Mouse (Mus musculus) neural tube, embryonic 10.5 days (tissue): ENCODE results near the gene Smyd2.

Experiments used
- DNase-seq: peaks from one replicate; pipeline ENCODE4 v3.0.0-alpha.2; 2017; ENCODE audit warnings: low spot score; ENCODE audit errors: extremely low spot score

The Smyd2 gene

DNA sequence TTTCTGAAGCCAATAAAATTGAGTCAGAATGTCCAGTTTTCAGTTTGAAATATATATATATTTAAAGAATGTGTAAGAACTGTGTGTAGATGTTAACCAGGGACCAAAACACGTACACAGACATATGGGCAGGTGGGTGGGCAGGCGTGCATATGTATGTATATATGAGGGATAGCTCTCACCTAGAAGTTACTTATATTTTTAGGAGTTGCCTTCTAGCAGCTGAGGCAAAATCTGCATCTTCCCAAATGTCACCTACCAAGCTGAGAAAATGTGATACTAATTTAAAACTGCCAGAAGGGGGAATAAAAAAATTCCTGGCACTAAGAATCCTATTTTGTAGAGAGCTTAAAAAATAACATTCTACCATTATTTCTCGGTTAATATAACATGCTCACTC lies 2.4 kb downstream of the Smyd2 start:
- no peak for DNase-seq

DNA sequence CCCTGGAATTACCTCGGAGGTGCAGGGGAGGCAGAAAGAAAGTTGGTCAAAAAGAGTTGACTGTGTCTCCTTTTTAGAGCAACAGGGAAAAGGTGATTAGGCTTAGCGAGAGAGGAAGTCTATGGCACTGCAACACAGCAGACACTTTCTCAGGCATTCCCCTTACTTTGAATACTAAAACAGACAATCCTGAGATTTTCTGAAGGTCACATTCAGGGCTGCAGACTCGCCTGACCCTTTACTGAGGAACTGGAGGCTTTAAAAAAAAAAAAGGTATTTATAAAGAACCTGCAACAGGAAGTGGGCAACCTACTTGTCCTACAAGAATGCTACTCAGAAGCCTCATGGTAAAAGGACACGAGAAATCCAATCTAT lies 5.0 kb downstream of the Smyd2 start:
- DNase-seq: no peak

DNA sequence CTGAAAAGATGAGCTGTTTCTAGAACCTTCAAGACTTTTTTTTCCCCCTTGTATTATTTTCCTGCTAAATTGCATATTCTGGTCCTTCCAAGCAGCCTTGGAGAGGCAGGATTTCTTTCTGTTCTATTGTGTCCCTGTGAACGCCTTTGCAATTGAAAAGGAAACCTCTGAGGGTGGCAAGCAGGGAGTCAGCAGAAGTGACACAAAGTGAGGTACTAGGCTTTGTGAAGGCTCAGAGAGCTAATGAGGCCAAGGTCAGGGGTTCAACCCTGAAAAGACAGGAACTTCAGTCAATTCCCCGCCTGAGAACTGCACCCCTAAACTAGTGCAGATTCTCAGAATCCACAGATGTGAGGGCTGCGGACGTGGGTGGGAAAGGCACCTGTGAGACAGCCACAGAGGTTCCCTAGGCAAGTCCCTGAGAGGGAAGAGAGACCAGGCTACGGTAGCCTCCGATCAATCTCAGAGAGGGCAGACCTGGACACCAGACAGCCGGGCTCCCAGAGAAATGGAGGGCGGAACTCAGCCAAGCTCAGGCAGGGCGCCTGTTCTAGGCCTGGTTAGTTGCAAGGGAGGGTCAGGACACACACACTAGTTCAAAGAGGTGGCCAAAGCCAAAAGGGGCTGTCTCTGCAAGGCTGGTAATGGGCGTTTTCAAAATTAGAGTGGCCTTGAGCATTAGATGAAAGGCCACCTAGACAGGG lies 5.6 kb downstream of the Smyd2 start:
- DNase-seq: no peak

DNA sequence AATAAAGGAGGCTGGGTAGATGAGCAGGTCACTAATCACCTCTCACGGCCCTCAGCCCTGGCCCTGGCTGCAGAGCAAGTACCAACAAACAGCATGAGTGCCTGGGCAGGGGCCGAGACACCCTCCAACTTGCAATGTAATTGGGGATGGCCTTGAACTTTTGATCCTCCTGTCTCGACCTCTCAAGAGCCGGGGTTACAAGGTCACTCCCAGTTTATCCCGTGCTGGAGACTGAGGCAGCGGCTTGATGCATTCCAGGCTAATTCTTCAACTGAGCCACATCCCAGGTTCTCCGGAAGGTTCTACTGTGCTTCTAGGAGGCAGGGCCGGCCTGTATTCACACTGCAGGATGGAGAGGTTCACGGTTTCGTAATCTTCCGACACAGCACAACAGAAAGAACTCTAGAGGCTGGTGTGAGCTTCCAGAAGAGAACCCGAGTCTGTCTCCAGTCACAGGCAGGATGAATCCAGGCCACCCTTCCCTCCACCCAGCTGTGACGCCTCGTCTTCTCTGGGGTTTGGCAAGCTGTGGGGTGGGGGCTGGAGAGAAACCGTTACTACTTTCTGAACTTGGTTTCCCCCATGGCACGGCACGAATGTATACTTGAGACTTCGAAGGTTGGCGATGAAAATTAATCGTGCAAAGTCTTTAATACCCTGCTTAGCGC lies 8.9 kb downstream of the Smyd2 start:
- no peak for DNase-seq

DNA sequence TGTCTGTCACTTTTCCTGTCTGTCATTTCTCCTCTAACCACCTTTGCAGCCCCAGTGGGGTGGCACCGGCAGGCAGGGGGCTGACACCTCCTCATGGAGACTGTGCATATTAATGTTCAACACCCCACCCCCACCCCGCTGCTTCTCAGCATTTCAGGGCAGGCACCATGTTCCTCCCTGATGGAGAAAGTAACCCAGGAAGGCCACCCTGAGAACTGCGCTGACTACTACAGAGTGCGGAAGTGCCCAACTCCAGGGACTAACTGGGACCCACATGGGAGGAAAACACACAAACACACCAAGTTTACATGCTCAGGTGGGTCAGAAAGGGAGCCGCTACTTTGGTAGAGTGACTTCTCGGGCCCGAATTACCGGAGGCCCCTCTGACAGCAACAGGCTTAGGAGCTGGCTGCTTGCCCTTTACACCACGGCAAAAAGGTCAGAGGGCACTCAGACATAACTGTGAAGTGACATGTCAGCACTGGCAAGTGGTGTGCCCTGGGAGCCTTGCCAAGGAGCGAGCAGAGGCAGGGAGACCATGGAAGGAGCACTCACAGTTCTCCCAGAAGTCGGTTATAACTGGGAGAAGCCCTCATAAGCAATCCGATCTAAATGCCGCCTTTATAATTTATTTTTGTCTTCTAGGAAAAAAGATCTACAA lies 11.3 kb downstream of the Smyd2 start:
- no peak for DNase-seq

DNA sequence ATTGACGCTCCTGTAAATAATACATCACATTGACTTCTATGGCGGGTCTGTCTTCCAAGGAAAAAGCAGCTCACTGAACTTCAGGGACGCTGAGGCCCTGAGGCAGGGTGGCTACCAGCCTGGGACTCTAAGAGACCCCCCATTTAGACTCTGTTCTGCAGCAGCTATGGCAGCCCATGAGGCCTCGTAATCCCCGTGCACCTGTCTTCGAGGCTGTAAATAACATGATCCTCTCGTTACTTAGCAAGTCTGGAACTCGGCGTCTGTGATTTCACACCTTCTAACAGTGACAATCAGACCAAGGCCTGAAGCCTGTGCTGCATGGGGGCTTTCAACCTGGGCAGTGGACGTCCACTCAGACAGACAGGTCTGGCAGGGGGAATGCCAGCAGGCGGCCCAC lies 19.0 kb downstream of the Smyd2 start:
- DNase-seq: no peak

DNA sequence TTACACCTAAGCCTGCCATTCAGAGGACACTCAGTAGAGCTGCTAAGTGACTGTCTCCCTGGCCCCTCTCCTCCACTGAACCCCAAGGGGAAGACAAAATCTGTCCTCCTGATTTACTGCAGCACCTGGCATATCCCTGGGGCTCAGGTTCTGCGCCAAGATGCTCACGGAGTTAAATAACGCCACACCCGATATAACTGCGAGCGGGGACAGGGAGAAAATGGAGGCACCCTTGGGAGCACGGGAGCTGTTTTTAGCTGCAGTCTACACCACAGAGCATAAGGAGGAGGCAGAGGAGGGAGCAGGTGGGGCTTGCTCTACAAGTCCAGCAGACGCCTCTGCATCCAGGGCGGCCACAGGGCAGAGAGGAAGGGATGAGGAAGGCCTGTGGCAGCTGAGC lies 19.8 kb downstream of the Smyd2 start:
- DNase-seq: no peak

DNA sequence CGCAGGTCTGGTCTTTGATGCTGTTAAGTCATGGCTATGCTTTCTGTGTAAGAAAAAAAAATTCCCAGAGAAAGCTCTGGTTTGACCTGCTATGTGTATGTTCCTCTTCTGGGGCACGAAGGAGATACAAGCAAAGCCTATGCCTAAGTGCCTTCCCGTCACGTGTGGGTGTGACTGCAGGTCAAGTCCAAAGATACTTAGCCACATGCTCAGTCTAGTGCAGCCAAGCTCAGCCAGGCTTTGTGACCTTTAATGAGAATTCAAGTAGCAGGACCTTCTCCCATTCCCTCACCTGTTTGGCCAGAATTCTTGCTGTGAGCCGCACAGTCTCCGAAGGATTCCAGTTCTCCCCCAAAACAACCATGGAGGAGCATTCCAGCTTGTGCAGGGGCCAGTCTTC lies 22.6 kb downstream of the Smyd2 start:
- DNase-seq: no peak

DNA sequence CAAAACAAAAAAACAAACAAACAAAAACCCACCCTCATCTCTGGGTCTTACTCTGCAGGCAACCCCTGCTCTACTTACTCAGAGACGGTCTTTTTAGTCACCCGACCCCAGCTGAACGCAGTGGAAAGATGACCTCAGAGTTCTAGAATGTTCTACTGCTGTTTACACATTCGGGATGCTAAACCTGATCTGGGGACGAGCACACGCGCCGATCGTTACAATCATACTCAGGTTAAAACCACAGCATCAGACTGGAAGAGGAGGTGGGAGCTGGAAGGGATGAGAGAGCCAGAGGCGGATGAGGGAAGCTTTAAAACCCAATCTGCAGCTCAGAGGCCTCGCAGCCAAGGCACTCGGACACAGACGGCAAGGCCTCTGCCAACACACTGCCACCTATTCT lies 23.5 kb downstream of the Smyd2 start:
- no peak for DNase-seq

DNA sequence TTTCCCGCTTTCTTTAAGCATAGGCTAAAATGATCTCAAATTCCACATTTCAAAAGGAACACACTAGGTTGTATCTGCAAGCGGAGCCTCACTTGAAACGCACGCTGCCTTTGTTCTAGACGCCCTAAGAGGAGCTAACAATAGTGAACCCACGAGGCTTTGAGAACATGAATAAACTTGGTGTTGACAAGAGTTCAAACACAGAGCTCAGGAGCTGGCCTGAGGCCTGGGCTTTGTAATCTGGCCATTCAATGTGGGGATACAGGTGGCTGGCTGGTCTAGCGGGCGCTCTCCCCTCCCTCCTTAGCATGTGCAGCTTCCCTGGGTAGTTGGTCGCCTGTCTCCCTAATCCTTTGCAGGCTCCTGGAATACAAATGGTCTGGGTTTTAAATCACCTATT lies 24.3 kb downstream of the Smyd2 start:
- DNase-seq: no peak

DNA sequence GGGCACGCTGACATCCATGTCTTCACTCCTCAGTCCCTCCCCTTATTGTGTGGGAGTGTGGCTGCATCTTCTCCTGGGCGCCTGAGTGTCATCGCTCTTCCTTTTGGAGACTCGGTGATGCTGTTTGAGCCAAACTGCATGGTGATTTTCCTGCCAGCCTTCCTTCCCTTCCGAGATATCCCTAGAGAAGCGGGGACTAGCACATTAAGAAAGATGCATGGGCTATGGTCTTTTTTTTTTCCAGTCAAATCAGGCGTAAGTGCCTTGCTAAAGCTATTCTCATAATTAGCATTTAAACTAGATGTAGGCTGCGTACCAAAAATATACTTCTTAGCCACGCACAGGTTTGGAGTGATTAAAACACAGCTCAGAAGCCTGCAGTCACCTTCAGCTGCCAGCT lies 28.0 kb downstream of the Smyd2 start:
- no peak for DNase-seq

DNA sequence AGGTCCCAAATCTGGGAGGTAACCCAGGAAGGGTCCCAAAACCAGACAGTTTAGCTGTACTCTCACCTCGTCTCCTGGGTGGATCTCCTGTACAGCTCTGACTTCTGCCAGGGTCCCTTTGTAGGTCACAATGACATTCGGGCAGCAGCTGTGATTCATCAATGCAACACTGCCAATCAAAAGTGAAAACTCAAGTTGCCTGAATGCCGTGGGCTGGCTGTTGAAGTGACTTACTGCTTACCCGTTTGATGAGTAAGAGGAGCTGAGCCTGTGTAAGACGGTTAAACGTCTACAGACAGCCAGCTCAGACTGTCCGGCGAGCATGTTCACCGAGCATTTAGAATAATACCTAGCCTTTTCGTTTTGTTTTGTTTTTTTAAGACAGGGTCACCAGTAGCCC lies 33.4 kb downstream of the Smyd2 start:
- no peak for DNase-seq

DNA sequence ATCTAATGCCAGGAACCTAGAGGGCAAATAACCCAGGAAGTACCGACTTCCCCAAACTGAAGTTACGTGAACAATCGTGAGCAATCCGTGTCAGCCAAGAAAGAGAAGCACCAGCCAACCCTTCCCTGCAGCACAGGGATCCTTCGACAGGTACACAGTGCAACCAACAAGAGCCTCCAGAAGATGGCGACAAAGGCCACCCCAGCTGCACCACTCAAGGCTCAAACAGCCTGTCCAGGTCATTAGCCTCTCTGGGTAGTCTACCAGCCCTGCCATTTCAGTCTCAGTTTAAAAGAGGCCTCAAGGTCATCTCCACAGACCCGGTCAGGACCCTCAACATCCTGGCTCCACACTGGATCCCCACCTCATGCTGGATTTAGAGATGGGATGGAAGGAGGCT lies 34.6 kb downstream of the Smyd2 start:
- peak; percentile 60 for DNase-seq

DNA sequence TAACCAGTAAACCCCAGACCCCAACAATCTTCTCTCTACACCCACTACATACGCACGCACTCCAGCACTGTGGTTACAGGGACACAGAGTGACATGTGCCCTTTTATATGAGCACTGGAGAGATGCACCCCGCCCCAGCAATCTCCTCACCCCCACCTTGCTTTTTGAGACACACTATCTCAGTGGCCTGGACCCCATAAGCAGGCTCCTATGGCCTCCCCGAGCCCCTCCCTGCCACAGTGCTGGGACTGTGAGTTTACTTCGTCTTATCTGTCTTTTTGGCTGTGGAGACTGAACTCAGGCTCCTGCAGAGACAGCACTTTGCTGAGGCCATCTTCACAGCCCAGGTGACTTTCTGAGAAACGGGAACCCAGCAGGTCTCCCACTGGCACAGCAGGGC lies 36.2 kb downstream of the Smyd2 start:
- no peak for DNase-seq

DNA sequence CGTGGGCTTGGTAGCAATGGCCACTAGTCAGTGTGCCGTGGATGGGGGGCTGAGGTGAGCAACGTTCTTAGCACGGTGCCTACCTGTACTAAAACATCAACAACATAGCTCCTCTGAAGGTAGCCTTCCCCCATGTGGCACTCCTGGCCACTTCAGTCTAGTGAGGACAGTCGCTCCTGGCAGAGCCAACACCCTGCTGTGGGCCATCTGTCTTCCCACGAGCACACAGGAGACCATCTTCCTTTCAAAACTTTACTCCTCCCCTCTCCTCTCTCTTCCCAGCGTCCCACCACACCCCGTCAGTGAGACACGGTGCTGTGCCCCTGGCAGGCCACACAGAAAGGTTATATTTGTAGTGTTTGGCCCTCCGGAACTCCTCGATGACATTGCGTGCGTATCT lies 37.2 kb downstream of the Smyd2 start:
- no peak for DNase-seq

DNA sequence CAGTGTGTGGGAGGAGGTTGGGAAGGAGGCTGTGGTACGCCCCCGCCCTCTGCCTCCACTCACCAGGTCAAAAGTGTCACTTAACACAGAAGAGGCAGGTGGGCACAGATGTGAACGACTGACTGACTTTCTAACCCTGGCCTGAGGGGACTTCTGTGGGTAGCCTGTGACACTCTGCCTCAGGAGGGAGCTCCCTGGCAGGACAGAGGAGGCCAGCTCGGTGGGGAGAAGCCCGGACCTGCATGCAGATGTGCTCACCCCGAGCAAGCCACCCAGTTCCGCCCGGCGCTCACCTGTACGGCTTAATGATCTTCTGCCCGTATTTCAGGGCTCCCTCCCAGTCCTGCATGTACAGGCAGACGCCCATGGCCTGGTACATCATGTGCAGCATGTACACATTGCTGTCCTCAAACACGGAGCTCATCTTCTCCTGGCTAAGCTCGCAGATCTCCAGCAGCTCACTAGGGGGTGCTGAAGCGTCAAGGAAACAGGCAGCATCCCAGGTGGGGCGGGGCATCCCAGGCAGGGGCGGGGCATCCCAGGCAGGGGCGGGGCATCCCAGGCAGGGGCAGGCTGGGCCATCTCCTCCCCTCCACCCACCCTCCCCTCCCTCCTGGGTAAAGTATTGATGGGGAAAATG lies 38.5 kb downstream of the Smyd2 start:
- DNase-seq: peak; percentile 35

DNA sequence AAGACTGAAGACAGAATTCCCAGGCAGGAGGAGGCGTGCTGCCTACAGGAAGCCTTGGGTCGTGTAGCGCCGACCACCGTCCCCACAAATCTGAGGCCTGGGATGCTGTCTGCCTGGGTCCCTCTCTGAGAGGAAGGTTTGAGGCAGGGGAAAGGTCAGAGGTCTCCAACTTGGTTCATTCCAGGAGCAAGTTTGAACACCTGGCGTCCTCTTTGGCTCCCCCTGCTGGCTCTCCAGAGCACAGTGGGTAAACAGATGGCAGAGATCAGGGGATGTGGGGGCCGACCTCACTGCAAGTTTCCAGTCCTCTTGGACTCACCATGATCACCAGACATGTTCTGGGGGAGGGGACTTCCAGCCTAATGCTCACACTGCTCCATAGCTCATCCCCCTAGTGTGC lies 39.3 kb downstream of the Smyd2 start:
- peak; percentile 63 for DNase-seq

DNA sequence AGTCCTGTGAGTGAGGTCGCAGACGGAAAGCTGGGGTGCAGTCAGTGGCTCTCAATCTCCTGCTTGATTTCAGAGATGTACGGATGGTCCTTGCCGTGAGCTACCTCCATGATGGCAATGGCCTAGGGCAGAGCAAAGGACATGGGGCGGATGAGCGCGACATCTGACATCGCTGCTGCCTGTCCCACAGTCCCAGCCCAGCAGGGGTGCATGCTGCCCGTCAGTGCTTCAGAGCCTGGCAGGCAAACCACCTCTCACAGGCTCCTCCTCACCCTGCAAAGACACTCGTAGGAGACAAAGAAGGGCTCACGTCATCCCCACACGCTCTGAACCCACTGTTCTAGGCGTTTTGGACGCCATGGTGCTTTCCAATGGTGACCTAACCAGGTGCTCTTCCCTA lies 41.4 kb downstream of the Smyd2 start:
- no peak for DNase-seq

DNA sequence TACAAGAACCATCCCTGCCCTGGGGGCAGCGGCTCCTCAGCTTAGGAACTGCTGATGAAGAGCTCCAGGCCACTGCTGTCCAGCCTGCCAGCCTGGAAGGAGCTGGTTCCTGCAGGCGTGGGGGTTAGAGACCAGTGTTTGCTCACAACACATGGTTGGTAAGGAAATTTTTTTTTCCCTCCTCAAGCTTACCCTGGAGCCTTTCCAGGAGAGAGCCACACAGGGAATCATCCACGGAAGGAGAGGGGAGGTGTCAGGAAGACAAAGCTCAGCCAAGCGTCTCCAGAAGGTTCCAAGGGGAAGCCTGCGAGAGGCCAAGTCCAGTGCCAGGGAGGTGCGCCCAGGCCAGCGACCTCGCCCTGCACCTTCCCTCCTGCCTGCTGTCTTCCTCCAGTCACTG lies 42.2 kb downstream of the Smyd2 start:
- DNase-seq: no peak

DNA sequence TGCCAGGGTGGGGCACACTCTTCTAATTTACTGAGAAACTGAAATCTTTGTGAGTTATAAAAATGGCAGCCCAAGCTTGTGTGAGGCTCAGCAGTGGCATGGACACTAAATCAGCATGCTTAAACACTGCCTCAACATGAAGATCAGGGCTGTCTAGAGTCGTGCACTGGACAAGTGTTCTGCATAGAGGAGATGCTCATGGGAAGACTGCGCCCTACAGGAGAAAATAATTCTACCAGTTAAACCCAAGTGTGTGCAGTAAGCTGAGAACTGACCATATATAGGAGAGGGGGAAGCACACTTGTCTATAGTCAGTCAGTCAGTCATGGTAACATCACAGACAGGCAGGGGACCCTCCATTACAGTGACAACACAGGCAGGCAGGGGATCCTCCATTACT lies 43.0 kb downstream of the Smyd2 start:
- DNase-seq: no peak

DNA sequence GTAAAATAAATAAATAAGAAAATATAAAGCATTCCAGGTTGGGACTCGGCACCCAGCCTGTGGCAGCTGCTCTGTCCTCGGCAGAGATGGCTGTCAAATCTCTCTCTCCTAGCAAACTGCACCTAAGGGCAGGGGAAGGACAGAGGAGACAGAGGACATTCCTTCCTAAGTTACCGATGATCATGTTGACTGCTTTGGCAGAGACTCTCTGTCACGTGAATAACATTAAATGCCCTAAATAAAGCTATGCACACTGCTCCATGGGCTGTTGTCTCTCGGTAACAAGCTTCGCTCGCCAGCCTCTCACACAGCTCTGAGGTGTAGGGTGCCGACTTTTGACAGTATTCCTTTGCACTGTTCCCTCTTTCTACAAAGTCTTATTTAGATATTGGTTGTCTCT lies 46.0 kb downstream of the Smyd2 start:
- DNase-seq: no peak

DNA sequence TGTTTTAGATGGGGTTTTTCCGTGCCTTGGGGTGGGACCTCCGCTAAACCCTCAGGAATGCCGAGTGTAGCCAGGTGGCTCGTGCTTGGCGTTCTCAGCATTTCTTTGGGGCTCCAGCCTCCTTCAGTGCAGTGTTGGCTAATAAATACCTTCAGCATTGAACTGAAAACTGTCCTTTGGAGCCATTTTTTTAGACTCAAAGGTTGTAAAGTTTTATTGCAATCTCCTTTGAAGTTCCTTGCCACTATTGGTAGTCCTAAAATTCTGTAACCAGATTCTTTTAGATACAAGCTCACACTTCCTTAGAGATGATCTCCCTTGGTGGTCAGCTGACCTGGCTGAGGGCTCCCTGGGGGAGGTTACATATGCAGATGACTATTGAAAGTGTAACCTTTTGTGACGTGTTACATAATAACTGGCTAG lies 46.7 kb downstream of the Smyd2 start:
- DNase-seq: no peak
